Mouse (Mus musculus) forebrain, embryonic 16.5 days (tissue): Measurements from ENCODE around the gene Bcat1. TPM values are rescaled to one million over a fixed set of nuclear protein-coding genes. Genes with fewer than 3 reads are reported as not detected.

Source experiments
- ATAC-seq: fragments of 200-750 bp; cut with Nextera tagmentation; 2 replicates; pipeline ENCODE4 v1.8.0; 2017; ENCODE audit warnings: mild to moderate bottlenecking, moderate library complexity
- H3K27ac ChIP-seq: fragments of 300-500 bp; sonication (generic); 2 replicates; pipeline ENCODE4 v1.5.1; 2014; ENCODE audit warnings: low read length, control low read depth
- H3K27me3 ChIP-seq: fragments of 300-500 bp; sonication (generic); replicated peaks from 2 replicates; pipeline ENCODE4 v1.6.1; 2014; ENCODE audit warnings: low read length; ENCODE audit not compliant: control insufficient read depth, insufficient read depth
- H3K36me3 ChIP-seq: fragments of 300-500 bp; sonication (generic); 2 replicates; pipeline ENCODE4 v1.6.1; 2014; ENCODE audit not compliant: control insufficient read depth, insufficient read depth
- H3K4me1 ChIP-seq: fragments of 300-500 bp; sonication (generic); replicated peaks from 2 replicates; pipeline ENCODE4 v1.6.1; 2014; ENCODE audit warnings: low read length; ENCODE audit not compliant: control insufficient read depth, insufficient read depth
- H3K4me2 ChIP-seq: fragments of 300-500 bp; sonication (generic); 2 replicates; pipeline ENCODE4 v1.6.1; 2014; ENCODE audit warnings: mild to moderate bottlenecking, low read length, control low read depth
- H3K4me3 ChIP-seq: fragments of 300-500 bp; sonication (generic); replicated peaks from 2 replicates; pipeline ENCODE4 v1.5.1; 2014; ENCODE audit warnings: mild to moderate bottlenecking, low read length, control low read depth
- H3K9ac ChIP-seq: fragments of 300-500 bp; sonication (generic); replicated peaks from 2 replicates; pipeline ENCODE4 v1.6.1; 2014; ENCODE audit warnings: low read depth, low read length, control low read depth
- H3K9me3 ChIP-seq: fragments of 300-500 bp; sonication (generic); 2 replicates; pipeline ENCODE4 v1.6.1; 2016; ENCODE audit warnings: low read length; ENCODE audit not compliant: control insufficient read depth
- WGBS: fragments of 180-500 bp; shearing (Covaris S2); extraction: QIAGEN DNeasy Blood & Tissue Kit; methylation state at CpG from one replicate; pipeline ENCODE4 v1.1.7; 2014; 5-methylcytosine and 5-hydroxymethylcytosine counted together
- polyA plus RNA-seq: library from polyadenylated mRNA; unstranded; fragments of >200 nt; fragmentation: Nextera tagmentation; extraction: Ambion mirVana; gene quantifications from 2 replicates; pipeline ENCODE4 v1.2.1, GENCODE M21; 2015

The Bcat1 gene
- polyA plus RNA-seq, 1 experiment from 2014 or later: 110 TPM

- Histone ChIP-seq H3K4me3 (no peak overlapping the region), H3K36me3 (peaks cover 15% of the 10 kb centered on the region), H3K9me3 (no peaks in the 10 kb centered on the region), H3K9ac (no peak overlapping the region), H3K4me2 (no peak overlapping the region), H3K27me3 (no peaks in the 10 kb centered on the region), H3K27ac (no peak overlapping the region), H3K4me1 (no peaks in the 10 kb centered on the region)
- ATAC-seq: no peak
Measured at GRCm38 (mm10) chr6:145003459-145003858, 72.5 kb downstream of the Bcat1 start.

GRCm38 (mm10) chr6:145002094-145002936 lies 73.7 kb downstream of the Bcat1 start:
- Histone ChIP-seq H3K4me1 (no peaks in the 10 kb centered on the region), H3K9ac (no peak overlapping the region), H3K4me3 (no peak overlapping the region), H3K9me3 (no peaks in the 10 kb centered on the region), H3K36me3 (peaks cover 17% of the 10 kb centered on the region), H3K4me2 (no peak overlapping the region), H3K27ac (no peak overlapping the region), H3K27me3 (no peaks in the 10 kb centered on the region)
- WGBS: 86% methylated on average over 13 of the region's 14 CpGs
- no peak for ATAC-seq

- no peak for ATAC-seq
Measured at GRCm38 (mm10) chr6:145001493-145001892, 74.5 kb downstream of the Bcat1 start.

GRCm38 (mm10) chr6:144997229-144997628 lies 78.8 kb downstream of the Bcat1 start:
- no peak overlapping the region for H3K27ac ChIP-seq
- no peaks in the 10 kb centered on the region for H3K27me3 ChIP-seq
- H3K4me3 ChIP-seq: no peak overlapping the region
- H3K9me3 ChIP-seq: no peaks in the 10 kb centered on the region
- no peaks in the 10 kb centered on the region for H3K4me1 ChIP-seq
- peak; percentile 20; the same call in 1 of the 2 replicates for ATAC-seq
- no peak overlapping the region for H3K4me2 ChIP-seq
- WGBS: 85% methylated on average over 3 of the region's 3 CpGs
- H3K9ac ChIP-seq: no peak overlapping the region
- peaks cover 14% of the 10 kb centered on the region for H3K36me3 ChIP-seq

More at GRCm38 (mm10) chr6:145001493-145001892, 74.5 kb downstream of the Bcat1 start:
- H3K9ac ChIP-seq: no peak overlapping the region
- H3K9me3 ChIP-seq: no peaks in the 10 kb centered on the region
- H3K4me2 ChIP-seq: no peak overlapping the region
- whole genome bisulfite sequencing: 67% methylated on average over 6 of the region's 6 CpGs
- no peak overlapping the region for H3K4me3 ChIP-seq
- no peaks in the 10 kb centered on the region for H3K27me3 ChIP-seq
- no peak overlapping the region for H3K27ac ChIP-seq
- H3K4me1 ChIP-seq: no peaks in the 10 kb centered on the region
- peaks cover 16% of the 10 kb centered on the region for H3K36me3 ChIP-seq

GRCm38 (mm10) chr6:144992111-144992510 lies 83.9 kb downstream of the Bcat1 start:
- Histone ChIP-seq H3K4me1 (no peaks in the 10 kb centered on the region), H3K27ac (no peak overlapping the region), H3K4me2 (no peak overlapping the region), H3K36me3 (no peaks in the 10 kb centered on the region), H3K9ac (no peak overlapping the region), H3K27me3 (no peaks in the 10 kb centered on the region), H3K9me3 (no peaks in the 10 kb centered on the region), H3K4me3 (no peak overlapping the region)
- WGBS: 73% methylated on average over 3 of the region's 3 CpGs
- no peak for ATAC-seq

- Histone ChIP-seq H3K9ac (no peak overlapping the region), H3K4me1 (no peaks in the 10 kb centered on the region), H3K9me3 (no peaks in the 10 kb centered on the region), H3K27me3 (no peaks in the 10 kb centered on the region), H3K36me3 (no peaks in the 10 kb centered on the region), H3K27ac (no peak overlapping the region), H3K4me3 (no peak overlapping the region), H3K4me2 (no peak overlapping the region)
- WGBS: 95% methylated on average over 4 of the region's 4 CpGs
- ATAC-seq: no peak
Measured at GRCm38 (mm10) chr6:144989193-144989592, 86.8 kb downstream of the Bcat1 start.

- Histone ChIP-seq H3K27me3 (no peaks in the 10 kb centered on the region), H3K36me3 (no peaks in the 10 kb centered on the region), H3K9me3 (no peaks in the 10 kb centered on the region), H3K9ac (no peak overlapping the region), H3K4me3 (no peak overlapping the region), H3K27ac (no peak overlapping the region), H3K4me1 (no peaks in the 10 kb centered on the region), H3K4me2 (no peak overlapping the region)
- WGBS: 88% methylated on average over 6 of the region's 6 CpGs
- ATAC-seq: no peak
Measured at GRCm38 (mm10) chr6:144987676-144988075, 88.3 kb downstream of the Bcat1 start.

GRCm38 (mm10) chr6:144987216-144987615 lies 88.8 kb downstream of the Bcat1 start:
- Histone ChIP-seq H3K27me3 (no peaks in the 10 kb centered on the region), H3K4me3 (no peak overlapping the region), H3K27ac (no peak overlapping the region), H3K9me3 (no peaks in the 10 kb centered on the region), H3K9ac (no peak overlapping the region), H3K36me3 (no peaks in the 10 kb centered on the region), H3K4me1 (no peaks in the 10 kb centered on the region), H3K4me2 (no peak overlapping the region)
- no peak for ATAC-seq
- 82% methylated on average over 7 of the region's 7 CpGs for WGBS

GRCm38 (mm10) chr6:144984221-144984620 lies 91.8 kb downstream of the Bcat1 start:
- Histone ChIP-seq H3K4me3 (no peak overlapping the region), H3K36me3 (no peaks in the 10 kb centered on the region), H3K9me3 (no peaks in the 10 kb centered on the region), H3K27me3 (no peaks in the 10 kb centered on the region), H3K9ac (no peak overlapping the region), H3K27ac (no peak overlapping the region), H3K4me1 (no peaks in the 10 kb centered on the region), H3K4me2 (no peak overlapping the region)
- 98% methylated on average over 8 of the region's 8 CpGs for WGBS
- ATAC-seq: no peak
